Mouse (Mus musculus) left cerebral cortex, postnatal 4 days (tissue): ENCODE measurements around the gene Rpl11. TPM values are rescaled to one million over a fixed set of nuclear protein-coding genes. Genes with fewer than 3 reads are reported as not detected.
"Not testable (repeated sequence)": the region's sequence is repeated elsewhere in the genome, so short reads cannot be mapped to it uniquely, and the experiment has no call there.

ENCODE experiments used
- DNase-seq: peaks from one replicate; pipeline ENCODE4 v3.0.0-alpha.2; 2022
- intact Hi-C: fragments of 180-260 bp; cut with DNase I; formaldehyde crosslinking; loops from one replicate; pipeline ENCODE4 v1.15.1; 2025
- total RNA-seq, 2 experiments: library from RNA; stranded (reverse); gene quantifications; 2 replicates each; pipeline ENCODE4 v1.2.3; 2021

The Rpl11 gene
- total RNA-seq, result 100 to 1,000 TPM; 347 to 361 TPM

DNA sequence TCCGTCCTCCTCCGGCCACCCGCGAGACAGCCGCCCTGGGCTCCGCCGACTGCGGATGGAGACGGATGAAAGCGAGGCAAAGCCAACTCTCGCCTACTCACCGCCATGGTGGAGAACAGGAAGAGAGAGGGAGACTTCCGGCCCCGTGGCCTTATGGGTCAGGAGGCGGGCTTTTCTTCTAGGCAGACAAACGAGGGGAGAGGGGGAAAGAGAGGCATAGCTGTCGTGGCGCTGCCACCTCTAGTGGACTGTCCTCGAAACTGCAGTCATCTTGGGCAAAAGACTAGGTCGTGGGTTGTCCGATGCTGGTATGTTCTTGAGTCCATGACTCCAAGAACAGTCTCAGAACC, at the start of gene Rpl11:
Gene Rpl11, minus strand, starts transcription at position 182 of the 350 bp plus-strand sequence.
- intact Hi-C loops, result no loop called here
- DNase-seq, result peak; percentile 91

- DNase-seq, intact Hi-C loops: not testable (repeated sequence)
Measured at GRCm38 (mm10) chr4:136101753-136102152, 48.5 kb upstream of the Rpl11 start.

GRCm38 (mm10) chr4:136100396-136101070, 47.3 kb upstream of the Rpl11 start:
- intact Hi-C loops, result no loop called here
- DNase-seq, result no peak

- DNase-seq, result no peak
- intact Hi-C loops, result no loop called here
Measured at GRCm38 (mm10) chr4:136098446-136098845, 45.2 kb upstream of the Rpl11 start.

GRCm38 (mm10) chr4:136096446-136097113, 43.4 kb upstream of the Rpl11 start:
- intact Hi-C loops, result no loop called here

GRCm38 (mm10) chr4:136095490-136096105, 42.4 kb upstream of the Rpl11 start:
- intact Hi-C loops, result no loop called here
- no peak for DNase-seq

More at GRCm38 (mm10) chr4:136096446-136097113, 43.4 kb upstream of the Rpl11 start:
- DNase-seq, result no peak

DNA sequence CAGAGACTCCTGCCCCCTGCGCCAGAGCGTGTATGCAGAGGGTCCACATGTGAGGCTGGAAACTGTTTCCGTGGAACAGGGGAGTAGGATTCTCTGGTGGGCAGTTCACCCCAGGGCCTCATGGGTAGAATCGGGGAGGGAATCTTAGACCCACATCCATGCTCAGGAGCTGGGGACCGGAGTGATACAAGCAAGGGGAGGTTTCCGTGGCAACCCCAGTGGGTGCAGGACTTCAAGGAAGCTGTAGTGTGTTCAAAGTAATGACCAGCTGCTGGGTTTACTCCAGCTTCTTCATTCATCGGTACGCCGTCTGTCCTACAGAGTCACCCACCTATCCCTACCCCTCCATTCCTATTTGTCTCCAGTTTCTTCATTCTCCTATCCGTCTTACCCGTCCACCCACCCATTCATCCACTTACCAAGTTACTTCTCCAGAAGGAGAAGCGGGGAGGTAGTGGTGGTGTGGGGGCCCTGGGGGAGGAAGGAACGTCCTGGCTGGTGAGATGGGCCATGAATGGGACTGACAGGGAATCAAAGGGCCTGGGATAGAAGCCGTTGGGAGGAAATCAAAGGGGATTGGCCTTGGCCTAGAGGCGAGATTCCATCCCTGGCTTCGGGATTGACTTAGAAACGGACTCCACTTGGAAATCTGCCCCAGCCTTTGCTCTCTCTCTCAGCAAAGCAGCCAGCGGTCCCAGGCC, 41.4 kb upstream of the Rpl11 start:
- intact Hi-C loops, result no loop called here
- peak; percentile 67 for DNase-seq

GRCm38 (mm10) chr4:136092498-136092897, 39.3 kb upstream of the Rpl11 start:
- intact Hi-C loops, result no loop called here
- no peak for DNase-seq

- intact Hi-C loops, result no loop called here
Measured at GRCm38 (mm10) chr4:136091346-136091745, 38.1 kb upstream of the Rpl11 start.

DNA sequence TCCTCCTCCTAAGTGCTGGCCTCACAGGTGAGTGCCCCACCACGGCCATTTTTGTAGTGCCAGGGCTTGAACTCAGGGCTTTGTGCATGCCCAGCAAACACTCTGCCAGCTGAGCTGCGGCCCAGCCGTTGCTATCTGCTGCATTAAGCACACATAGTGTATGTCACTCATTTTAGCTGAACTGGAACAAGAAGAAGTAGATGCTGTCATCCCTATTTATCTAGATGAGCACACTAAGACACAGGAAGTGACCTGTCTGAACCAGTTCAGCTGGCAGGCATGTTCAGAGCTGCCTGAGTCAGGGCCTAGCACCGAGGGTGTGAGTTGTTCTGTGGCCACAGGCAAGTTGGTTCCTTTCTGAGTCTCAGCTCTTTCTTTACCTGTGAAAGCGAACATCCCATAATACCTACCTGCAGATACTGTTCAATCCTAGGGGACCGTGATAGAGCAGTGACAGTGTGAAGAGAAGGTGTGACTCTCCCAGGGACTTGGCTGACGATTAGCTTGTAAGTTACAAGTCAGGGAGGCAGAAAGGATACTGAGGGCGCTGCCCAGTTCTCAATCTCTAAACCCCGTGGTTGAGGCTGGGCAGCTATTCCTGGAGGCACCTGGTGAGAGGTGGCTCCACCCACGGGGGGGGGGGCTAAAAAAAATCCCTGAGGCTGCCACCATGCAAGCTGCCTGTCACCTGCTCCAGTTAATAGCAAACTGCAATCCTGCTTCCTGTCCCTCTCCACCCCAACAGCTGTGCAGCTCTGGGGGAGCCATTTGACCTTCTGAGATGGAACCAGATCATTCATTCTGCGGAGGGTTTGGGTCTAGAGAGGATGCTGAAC, 36.7 kb upstream of the Rpl11 start:
- intact Hi-C loops, result no loop called here
- no peak for DNase-seq

More at GRCm38 (mm10) chr4:136091346-136091745, 38.1 kb upstream of the Rpl11 start:
- DNase-seq, result no peak

GRCm38 (mm10) chr4:136088971-136089747, 35.9 kb upstream of the Rpl11 start:
- intact Hi-C loops, result no loop called here

DNA sequence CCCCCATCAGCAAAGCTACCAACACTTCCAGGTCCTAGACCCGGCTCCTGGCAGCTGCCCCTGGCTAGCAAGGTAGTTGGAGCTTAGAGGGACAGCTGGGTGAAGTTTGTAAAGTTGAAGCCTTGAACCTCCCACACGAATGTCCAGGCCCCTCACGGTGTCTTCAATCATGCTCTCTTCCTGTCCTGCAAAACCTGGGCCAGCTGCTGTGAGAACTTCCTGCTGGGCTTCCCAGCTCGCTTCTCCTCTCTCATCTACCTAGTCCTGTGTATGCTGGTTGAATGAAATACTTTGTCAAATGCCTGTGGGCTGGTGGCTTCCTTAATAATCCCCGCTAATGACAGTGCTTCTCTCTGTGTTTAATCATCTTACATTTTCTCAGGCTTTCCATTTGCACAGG, 35.1 kb upstream of the Rpl11 start:
- intact Hi-C loops, result no loop called here
- DNase-seq, result no peak

More at GRCm38 (mm10) chr4:136088971-136089747, 35.9 kb upstream of the Rpl11 start:
- DNase-seq, result no peak

GRCm38 (mm10) chr4:136087261-136087660, 34.0 kb upstream of the Rpl11 start:
- intact Hi-C loops, result no loop called here

GRCm38 (mm10) chr4:136084840-136085239, 31.6 kb upstream of the Rpl11 start:
- intact Hi-C loops, result no loop called here
- no peak for DNase-seq

More at GRCm38 (mm10) chr4:136087261-136087660, 34.0 kb upstream of the Rpl11 start:
- no peak for DNase-seq

DNA sequence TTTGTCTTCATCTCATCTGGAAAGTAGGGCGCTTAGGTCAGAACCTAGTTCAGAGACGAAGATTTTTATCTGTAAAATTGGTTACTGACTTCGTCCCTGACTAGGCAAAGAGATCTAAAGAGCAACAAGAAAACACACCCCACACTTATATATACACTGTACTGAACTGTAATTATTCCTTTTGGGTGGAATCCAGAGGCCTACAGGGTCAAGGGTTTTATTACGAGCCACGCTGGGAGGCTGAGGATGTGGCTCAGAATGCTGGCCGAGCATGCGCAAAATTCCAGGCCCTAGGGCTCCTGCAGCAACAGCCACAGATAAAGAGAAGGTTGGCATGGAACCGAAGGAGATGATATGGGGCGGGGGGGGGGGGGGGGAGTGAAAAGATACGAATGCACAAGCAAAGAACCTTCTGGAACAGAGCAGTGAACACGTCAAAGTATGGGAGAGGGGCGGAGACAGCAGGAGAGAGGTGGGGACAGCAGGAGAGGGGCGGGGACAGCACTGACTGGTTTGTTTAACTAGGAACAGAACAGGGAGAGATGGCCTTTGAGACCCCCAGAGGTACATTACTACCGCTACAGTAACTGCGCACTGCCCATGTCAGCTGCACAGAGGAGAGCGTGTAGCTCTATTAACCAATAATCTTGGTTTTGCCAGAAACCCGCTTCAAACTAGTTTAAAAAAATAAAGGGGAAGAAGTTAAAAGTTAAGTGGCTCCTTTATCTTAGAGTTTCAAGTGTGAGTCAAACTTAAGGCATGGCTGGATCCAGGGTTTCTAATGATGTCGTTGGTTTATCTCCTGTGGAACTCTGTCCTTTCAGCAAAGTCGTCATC, 30.3 kb upstream of the Rpl11 start:
- intact Hi-C loops, result no loop called here
- no peak for DNase-seq

- DNase-seq, result no peak
- intact Hi-C loops, result no loop called here
Measured at GRCm38 (mm10) chr4:136081729-136082128, 28.5 kb upstream of the Rpl11 start.

DNA sequence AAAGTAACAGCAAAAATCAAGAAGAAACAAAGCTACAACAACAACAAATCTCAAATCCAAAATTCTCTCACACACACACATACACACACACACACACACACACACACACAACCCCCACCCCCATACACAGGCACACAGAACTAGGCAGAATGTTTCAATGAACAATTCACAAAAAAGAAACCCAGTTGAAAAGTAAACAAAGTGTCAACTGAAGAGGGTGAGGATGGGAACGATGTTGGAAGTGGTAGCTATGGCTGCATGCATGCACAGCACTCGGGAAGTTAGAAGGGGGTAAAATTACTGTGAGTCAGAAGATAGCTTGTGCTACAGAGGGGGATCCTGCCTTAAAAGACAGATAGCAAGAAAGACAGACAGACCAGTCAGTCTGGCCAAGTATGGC, 25.4 kb upstream of the Rpl11 start:
- intact Hi-C loops, result no loop called here
- no peak for DNase-seq

- DNase-seq, result no peak
- intact Hi-C loops, result no loop called here
Measured at GRCm38 (mm10) chr4:136076776-136077538, 23.7 kb upstream of the Rpl11 start.
